ENCODE assay signal across 8 mouse cellular contexts in the genomic region with DNA sequence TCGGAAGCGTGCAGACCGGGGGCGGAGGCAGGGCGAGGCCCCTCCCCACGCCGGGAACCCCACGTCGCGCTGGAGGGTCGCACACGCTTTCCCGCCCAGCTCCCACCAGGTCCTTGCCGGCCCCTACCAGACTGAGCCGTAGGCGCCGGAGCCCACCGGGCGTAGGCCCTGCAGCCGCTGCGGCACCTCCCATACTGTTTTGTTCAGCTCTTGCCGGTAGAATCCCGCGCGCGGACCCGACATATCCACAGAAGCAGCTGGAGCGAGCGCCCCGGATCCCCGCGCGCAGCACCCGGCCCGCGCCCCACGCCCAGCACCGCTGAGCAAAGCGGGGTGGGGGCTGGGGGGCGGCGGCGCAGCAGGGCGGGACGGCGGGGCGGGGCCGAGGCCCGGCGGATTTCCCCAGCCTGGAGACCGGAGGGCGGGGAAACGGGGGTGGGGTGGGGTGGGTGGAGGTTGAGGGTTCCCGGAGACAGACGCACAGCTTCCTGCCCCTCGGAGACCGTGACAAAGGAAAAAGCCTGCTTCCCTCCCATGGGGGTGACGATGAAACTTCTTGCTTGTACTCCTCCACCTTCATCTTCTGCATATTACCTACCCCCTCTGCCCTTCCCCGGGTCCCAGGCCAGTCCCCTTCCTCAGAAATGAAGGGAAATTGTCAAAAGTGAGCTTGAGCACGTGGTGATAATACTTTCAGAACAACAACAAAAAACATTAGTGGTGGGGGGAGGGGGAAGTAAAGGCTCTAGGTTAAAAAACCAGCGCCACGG. TPM values are rescaled to one million over a fixed set of nuclear protein-coding genes. Genes with fewer than 3 reads are reported as not detected.
DNase-seq lines count a peak whose midpoint lies in the region; ATAC-seq and TF ChIP-seq lines count a peak whose summit lies in the region.

A gene (minus strand): TSS at position 358 of the 770 bp plus-strand sequence.

- peak within 1 kb of the TSS; percentile 87 for H3K9ac ChIP-seq in forebrain, postnatal 0 days
- peak within 1 kb of the TSS; percentile 68 for H3K9ac ChIP-seq in intestine, embryonic 15.5 days
- H3K9ac ChIP-seq in limb, embryonic 15.5 days, result peak within 1 kb of the TSS; percentile 41
- H3K9ac ChIP-seq in midbrain, embryonic 16.5 days (ENCODE audit: low read depth, low read length), result peak within 1 kb of the TSS; percentile 92

- H3K27me3 ChIP-seq in cerebellum, adult 2 months (ENCODE audit: control insufficient read depth, insufficient read depth, low read length), result no peaks in the 10 kb centered on the region
- H3K27me3 ChIP-seq in forebrain, postnatal 0 days (ENCODE audit: insufficient read depth, low read length), result no peaks in the 10 kb centered on the region
- H3K27me3 ChIP-seq in intestine, embryonic 15.5 days (replicated peaks), result peaks cover 54% of the 10 kb centered on the region
- peaks cover 39% of the 10 kb centered on the region for H3K27me3 ChIP-seq in limb, embryonic 15.5 days
- H3K27me3 ChIP-seq in midbrain, embryonic 16.5 days (ENCODE audit: control insufficient read depth, insufficient read depth, low read depth, low read length), result no peaks in the 10 kb centered on the region

- ATAC-seq in cerebellum, adult (ENCODE audit: insufficient number of reproducible peaks, low FRiP score, low TSS enrichment), result no peak
- peak; percentile 81 for ATAC-seq in forebrain, postnatal 0 days
- peak; percentile 69 for ATAC-seq in intestine, embryonic 15.5 days
- ATAC-seq in limb, embryonic 15.5 days (ENCODE audit: insufficient number of reproducible peaks, low FRiP score, low TSS enrichment, low read depth), result peak; percentile 52
- peak; percentile 56 for ATAC-seq in midbrain, embryonic 16.5 days

- DNase-seq in cerebellum, adult 2 months, result peak; percentile 53 to 59
- DNase-seq in ZHBTc4 (ENCODE audit: low read depth, low spot score), result peak; percentile 47
- peak; percentile 75 for DNase-seq in forebrain, postnatal 0 days
- peak; percentile 72 to 80 for DNase-seq in thymus, postnatal 36 days

- H3K4me2 ChIP-seq in forebrain, postnatal 0 days (ENCODE audit: low read depth), result peak within 1 kb of the TSS; percentile 83
- H3K4me2 ChIP-seq in intestine, embryonic 15.5 days (replicated peaks), result peak within 1 kb of the TSS; percentile 97
- H3K4me2 ChIP-seq in limb, embryonic 15.5 days, result peak within 1 kb of the TSS; percentile 97
- peak within 1 kb of the TSS; percentile 84 for H3K4me2 ChIP-seq in midbrain, embryonic 16.5 days (ENCODE audit: low read length)

- TF ChIP-seq POLR2A in cerebellum, adult 2 months (IDR thresholded peaks at IDR 0.05; ENCODE audit: borderline replicate concordance, insufficient read depth, low read length), result peak; percentile 6; the same call in 1 of the 2 replicates

- peak within 1 kb of the TSS; percentile 82 for H3K4me3 ChIP-seq in cerebellum, adult 2 months (replicated peaks; ENCODE audit: insufficient read depth, low read depth, low read length)
- H3K4me3 ChIP-seq in forebrain, postnatal 0 days (ENCODE audit: low read depth, low read length), result peak within 1 kb of the TSS; percentile 76
- H3K4me3 ChIP-seq in intestine, embryonic 15.5 days (replicated peaks), result peak within 1 kb of the TSS; percentile 68
- H3K4me3 ChIP-seq in limb, embryonic 15.5 days, result peak within 1 kb of the TSS; percentile 66
- H3K4me3 ChIP-seq in midbrain, embryonic 16.5 days (ENCODE audit: low read depth, low read length), result peak within 1 kb of the TSS; percentile 83

- H3K27ac ChIP-seq in cerebellum, adult 2 months (ENCODE audit: insufficient read depth, low read length), result peak within 1 kb of the TSS; percentile 83
- peak within 1 kb of the TSS; percentile 85 for H3K27ac ChIP-seq in forebrain, postnatal 0 days (ENCODE audit: low read depth, low read length)
- H3K27ac ChIP-seq in intestine, embryonic 15.5 days, result peak within 1 kb of the TSS; percentile 42
- 0 out of 2 replicates have a peak within 1 kb of the TSS, but pooled peaks have one; percentile 18 for H3K27ac ChIP-seq in limb, embryonic 15.5 days
- peak within 1 kb of the TSS; percentile 88 for H3K27ac ChIP-seq in midbrain, embryonic 16.5 days (ENCODE audit: low read length)

- peaks cover 21% of the 10 kb centered on the region for H3K4me1 ChIP-seq in cerebellum, adult 2 months (ENCODE audit: control insufficient read depth, insufficient read depth, low read length)
- peaks cover 15% of the 10 kb centered on the region; the same call in 1 of the 2 replicates for H3K4me1 ChIP-seq in forebrain, postnatal 0 days (ENCODE audit: insufficient read depth)
- peaks cover 29% of the 10 kb centered on the region for H3K4me1 ChIP-seq in intestine, embryonic 15.5 days (replicated peaks)
- peaks cover 28% of the 10 kb centered on the region for H3K4me1 ChIP-seq in limb, embryonic 15.5 days
- H3K4me1 ChIP-seq in midbrain, embryonic 16.5 days (ENCODE audit: control insufficient read depth, insufficient read depth, low read length), result peaks cover 42% of the 10 kb centered on the region

- H3K36me3 ChIP-seq in forebrain, postnatal 0 days (ENCODE audit: insufficient read depth), result peaks cover 13% of the 10 kb centered on the region
- H3K36me3 ChIP-seq in intestine, embryonic 15.5 days, result no peaks in the 10 kb centered on the region
- H3K36me3 ChIP-seq in limb, embryonic 15.5 days, result peaks cover 12% of the 10 kb centered on the region
- H3K36me3 ChIP-seq in midbrain, embryonic 16.5 days (ENCODE audit: control insufficient read depth, insufficient read depth, low read length), result peaks cover 7% of the 10 kb centered on the region; the same call in 1 of the 2 replicates

- no peaks in the 10 kb centered on the region for H3K9me3 ChIP-seq in forebrain, postnatal 0 days (ENCODE audit: low read length)
- no peaks in the 10 kb centered on the region for H3K9me3 ChIP-seq in intestine, embryonic 15.5 days
- no peaks in the 10 kb centered on the region for H3K9me3 ChIP-seq in limb, embryonic 15.5 days
- no peaks in the 10 kb centered on the region for H3K9me3 ChIP-seq in midbrain, embryonic 16.5 days (replicated peaks; ENCODE audit: control insufficient read depth, low read length, poor library complexity, severe bottlenecking)

- no peak for TF ChIP-seq CTCF in cerebellum, adult 2 months (IDR thresholded peaks at IDR 0.05; ENCODE audit: borderline replicate concordance, insufficient read depth, low read depth, low read length)
- TF ChIP-seq CTCF in forebrain, postnatal 0 days (IDR thresholded peaks at IDR 0.05; ENCODE audit: low read depth), result no peak

- under 1% methylated on average over 51 of the region's 61 CpGs for WGBS in cerebellum, adult 2 months
- WGBS in forebrain, postnatal 0 days, result 1% methylated on average over 57 of the region's 61 CpGs
- 2% methylated on average over 59 of the region's 61 CpGs for WGBS in intestine, embryonic 15.5 days
- under 1% methylated on average over 51 of the region's 61 CpGs for WGBS in limb, embryonic 15.5 days
- 0% methylated on average over 39 of the region's 61 CpGs for WGBS in midbrain, embryonic 16.5 days

RNA-seq across cellular contexts. Expression of the gene that starts here (rescaled TPM):
- polyA plus RNA-seq in cerebellum, adult 2 months (2012; rRNA removed), result 58.1 and 64.1 TPM in 2 replicates
- total RNA-seq in forebrain, postnatal 0 days (2014; rRNA removed), result 35.2 and 35.8 TPM in 2 replicates
- polyA plus RNA-seq in forebrain, postnatal 0 days (2015; fragmentation: Nextera tagmentation; extraction: Ambion mirVana), result 16.2 and 21.3 TPM in 2 replicates
- polyA plus RNA-seq in intestine, embryonic 15.5 days (2015; fragmentation: Nextera tagmentation; extraction: Ambion mirVana), result 5.8 and 6.0 TPM in 2 replicates
- 7.8 and 8.3 TPM in 2 replicates for polyA plus RNA-seq in limb, embryonic 15.5 days (2015; fragmentation: Nextera tagmentation; extraction: Ambion mirVana)
- 29.0 and 32.6 TPM in 2 replicates for polyA plus RNA-seq in midbrain, embryonic 16.5 days (2015; fragmentation: Nextera tagmentation; extraction: Ambion mirVana)

Comparison
In these comparisons a context has a peak if more than half of its experiments do, and no peak if none do; other contexts are left out.
1. H3K27ac ChIP-seq: peak in every context shown above with its lines; median percentile 88 in midbrain, embryonic 16.5 days; 85 in forebrain, postnatal 0 days; 83 in cerebellum, adult 2 months; 42 in intestine, embryonic 15.5 days; 18 in limb, embryonic 15.5 days.
2. H3K9ac ChIP-seq: peak in every context shown above with its lines; median percentile 92 in midbrain, embryonic 16.5 days; 87 in forebrain, postnatal 0 days; 68 in intestine, embryonic 15.5 days; 41 in limb, embryonic 15.5 days.